Comparison of ENCODE assay signal across 13 mouse cellular contexts in the genomic region with DNA sequence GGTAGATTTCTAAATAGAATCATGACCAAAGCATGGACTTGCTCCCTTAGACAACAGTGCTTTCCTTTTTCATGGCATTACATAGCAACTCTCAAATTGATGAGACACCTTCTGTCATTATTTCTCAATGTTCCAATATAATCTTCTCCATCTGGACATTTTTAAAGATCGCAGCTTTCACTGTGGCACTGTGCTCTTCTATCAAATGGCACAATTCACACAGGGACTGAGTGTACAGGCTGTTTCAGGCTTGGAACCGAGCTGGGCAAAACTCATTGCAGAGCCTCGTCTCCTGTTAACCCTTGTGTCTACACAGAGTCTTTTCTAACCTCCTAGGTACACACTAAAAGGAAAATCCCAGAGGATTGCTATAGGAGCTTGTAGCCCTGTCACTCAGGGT.
DNase-seq lines count a peak whose midpoint lies in the region; ATAC-seq lines count a peak whose summit lies in the region.
"Had no signal": no experiment of that assay in that cellular context is flagged by ENCODE, and none has a peak within 500 bp of the region (broad histone marks: within the 10 kb centered on the region; RNA-seq: fewer than 3 reads in every experiment).

No protein-coding gene starts in this region.

- no peak for ATAC-seq in activated CD4-positive, CD25-positive, alpha-beta regulatory T cell, adult 4 months
- ATAC-seq: Patski had no signal

- DNase-seq in layer of hippocampus, adult 11-12 months (ENCODE audit: low spot score): peak; percentile 44
- no peak for DNase-seq in layer of hippocampus, postnatal 36 days
- peak; percentile 39 for DNase-seq in cerebellum, adult 11-12 months
- peak; percentile 15 to 32 for DNase-seq in cerebellum, postnatal 10 days
- peak; percentile 55 for DNase-seq in telencephalon, adult 2 months (ENCODE audit: low read depth, low spot score)
- no peak for DNase-seq in kidney, adult 11 months
- DNase-seq: heart, adult 11 months; kidney, postnatal 4 days; lung, postnatal 10 days; right cerebral cortex, adult 18-20 months; thymus, adult 2 months had no signal

Comparison
In these comparisons a context has a peak if more than half of its experiments do, and no peak if none do; other contexts are left out.
1. DNase-seq: peak in layer of hippocampus, adult 11-12 months (single experiment), cerebellum, adult 11-12 months (single experiment), cerebellum, postnatal 10 days (2 of 2) and telencephalon, adult 2 months (single experiment); none in layer of hippocampus, postnatal 36 days (0 of 2) and kidney, adult 11 months (single experiment).